Mouse (Mus musculus): ENCODE data around the gene F2rl3. TPM values are rescaled to one million over a fixed set of nuclear protein-coding genes. Genes with fewer than 3 reads are reported as not detected.

Gene F2rl3
- total RNA-seq, 1 experiment from 2014 or later = 3.2 TPM

- peak; percentile 3 for DNase-seq
These were observed 4.0 kb downstream of the F2rl3 start for GRCm38 (mm10) chr8:72765696-72766095.

- DNase-seq = no peak
These were observed 5.1 kb downstream of the F2rl3 start for GRCm38 (mm10) chr8:72766777-72767176.

- DNase-seq = no peak
These were observed 16.1 kb downstream of the F2rl3 start for GRCm38 (mm10) chr8:72777797-72778196.

- DNase-seq = no peak
These were observed 19.0 kb downstream of the F2rl3 start for GRCm38 (mm10) chr8:72780644-72781043.

- DNase-seq = no peak
These were observed 39.9 kb downstream of the F2rl3 start for GRCm38 (mm10) chr8:72801583-72801982.

- DNase-seq = no peak
These were observed 51.0 kb downstream of the F2rl3 start for GRCm38 (mm10) chr8:72812690-72813089.

Other genes with a start within 250 kb of the F2rl3 start
- 9.5 and 10.0 TPM in 2 replicates for gene Med26, start 213.6 kb upstream of the F2rl3 start, total RNA-seq (2021)
- gene Smim7, start 190.8 kb upstream of the F2rl3 start, total RNA-seq (2021) = 79.7 and 95.5 TPM in 2 replicates
- 9.3 and 10.5 TPM in 2 replicates for gene Tmem38a, start 189.8 kb upstream of the F2rl3 start, total RNA-seq (2021)
- 0.41 and 0.60 TPM in 2 replicates for gene Nwd1, start 115.2 kb upstream of the F2rl3 start, total RNA-seq (2021)
- 190 and 198 TPM in 2 replicates for gene Sin3b, start 38.6 kb upstream of the F2rl3 start, total RNA-seq (2021)